Mouse (Mus musculus): ENCODE data around the gene Mynn. TPM values are rescaled to one million over a fixed set of nuclear protein-coding genes. Genes with fewer than 3 reads are reported as not detected.

Gene Mynn
- polyA plus RNA-seq, 1 experiment from 2014 or later = 27.3 TPM

DNA sequence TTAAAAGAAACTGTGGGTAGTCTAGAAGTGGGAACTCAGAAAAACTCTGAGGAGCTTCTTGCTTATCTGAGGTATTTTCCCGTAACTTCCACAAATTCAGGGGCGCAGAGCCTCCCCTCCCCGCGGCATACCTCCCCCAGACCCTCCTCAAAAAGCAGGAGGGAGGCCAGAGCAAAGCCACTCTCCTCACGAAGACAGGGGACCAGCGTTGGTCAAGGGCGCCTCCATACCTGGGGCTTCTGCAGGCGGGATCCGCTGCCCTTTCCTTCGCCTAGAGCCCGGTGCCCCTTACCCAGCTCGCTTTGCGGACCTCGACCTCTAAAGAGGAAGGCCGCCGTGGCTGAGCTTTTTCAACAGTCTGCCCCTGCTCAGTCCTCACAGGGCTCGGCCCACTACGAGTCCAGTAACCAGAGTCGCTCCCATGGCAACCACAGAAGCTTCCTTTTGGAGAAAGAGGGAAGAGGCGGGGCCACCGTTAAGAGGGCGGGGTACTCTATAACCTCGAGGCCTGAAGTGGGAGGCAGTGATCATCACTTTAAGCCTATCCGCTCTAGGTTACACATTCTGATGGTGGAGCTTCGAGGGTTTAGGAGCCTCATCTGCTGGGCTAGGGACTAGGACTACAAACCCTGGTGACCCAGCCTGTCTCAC is 45.7 kb downstream of the Mynn start, which contains the start of gene Lrrc34:
Gene Lrrc34, minus strand, starts transcription at position 430 of the 651 bp plus-strand sequence.
- peaks cover 23% of the 10 kb centered on the region for H3K27me3 ChIP-seq
- H3K4me2 ChIP-seq = peak within 1 kb of the TSS; percentile 63
- H3K4me1 ChIP-seq (replicated peaks) = peaks cover 20% of the 10 kb centered on the region
- H3K36me3 ChIP-seq = no peaks in the 10 kb centered on the region
- WGBS = 2% methylated on average over 25 of the region's 25 CpGs
- H3K9ac ChIP-seq = peak within 1 kb of the TSS; percentile 46
- H3K27ac ChIP-seq (replicated peaks) = no peak within 1 kb of the TSS
- no peaks in the 10 kb centered on the region for H3K9me3 ChIP-seq
- ATAC-seq (ENCODE audit: low FRiP score, low read depth) = peak; percentile 84
- H3K4me3 ChIP-seq = peak within 1 kb of the TSS; percentile 36

DNA sequence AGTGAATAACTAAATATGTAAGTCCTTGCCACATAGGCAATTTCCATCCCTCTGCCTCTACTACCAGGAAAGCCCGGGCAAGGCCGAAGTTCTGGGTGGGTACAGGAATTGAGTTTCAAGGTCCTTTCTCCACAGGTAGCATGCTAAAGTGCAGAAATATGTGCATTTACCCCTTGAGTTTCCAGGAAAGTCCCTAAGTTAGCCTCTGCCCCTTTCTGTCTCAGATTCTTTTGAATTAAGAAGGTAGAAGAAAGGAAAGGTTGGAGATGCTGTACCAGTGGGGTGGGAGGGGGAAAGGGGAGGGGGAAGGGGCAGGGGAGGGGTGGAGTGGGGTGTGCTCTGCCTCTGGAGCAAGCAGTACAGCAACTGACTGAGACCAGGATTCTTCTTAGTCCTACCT is 46.6 kb downstream of the Mynn start:
- Histone ChIP-seq H3K4me2 (no peak overlapping the region), H3K27ac (replicated peaks) (no peak overlapping the region), H3K9me3 (no peaks in the 10 kb centered on the region), H3K4me1 (replicated peaks) (peaks cover 20% of the 10 kb centered on the region), H3K9ac (no peak overlapping the region), H3K36me3 (no peaks in the 10 kb centered on the region), H3K4me3 (no peak overlapping the region), H3K27me3 (peaks cover 23% of the 10 kb centered on the region)
- no peak for ATAC-seq (ENCODE audit: low FRiP score, low read depth)
- WGBS = 91% methylated on average over 2 of the region's 2 CpGs

DNA sequence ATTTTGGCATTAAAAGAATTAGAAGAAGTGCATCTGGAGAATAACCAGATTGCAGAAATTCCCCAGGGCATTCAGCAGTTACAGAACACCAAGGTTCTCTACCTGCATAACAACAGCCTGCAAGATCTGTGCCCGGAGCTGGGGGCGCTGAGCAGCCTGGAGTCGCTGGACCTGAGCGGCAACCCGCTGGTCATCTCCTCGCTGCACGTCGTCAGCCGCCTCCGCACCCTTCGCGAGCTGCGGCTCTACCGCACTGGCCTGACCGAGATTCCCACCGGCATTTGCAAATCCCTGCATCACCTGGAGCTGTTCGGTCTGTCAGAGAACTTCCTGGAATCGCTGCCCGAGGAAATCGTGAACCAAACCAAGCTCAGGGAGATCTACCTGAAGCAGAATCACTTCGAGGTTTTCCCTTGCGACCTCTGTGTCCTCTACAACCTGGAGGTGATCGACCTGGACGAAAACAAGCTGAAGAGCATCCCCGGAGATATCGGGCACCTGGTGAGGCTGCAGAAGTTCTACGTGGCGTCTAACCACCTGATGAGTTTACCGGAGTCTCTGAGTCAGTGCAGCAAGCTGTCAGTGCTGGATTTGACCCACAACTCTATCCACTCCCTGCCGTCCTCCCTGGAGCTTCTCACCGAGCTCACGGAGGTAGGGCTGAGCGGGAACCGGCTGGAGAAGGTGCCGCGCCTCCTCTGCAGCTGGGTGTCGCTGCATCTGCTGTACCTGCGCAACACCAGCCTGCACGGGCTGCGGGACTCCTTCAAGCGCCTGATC is 48.4 kb downstream of the Mynn start:
- peak overlapping the region; percentile 46 for H3K4me3 ChIP-seq
- under 1% methylated on average over 41 of the region's 41 CpGs for WGBS

DNA sequence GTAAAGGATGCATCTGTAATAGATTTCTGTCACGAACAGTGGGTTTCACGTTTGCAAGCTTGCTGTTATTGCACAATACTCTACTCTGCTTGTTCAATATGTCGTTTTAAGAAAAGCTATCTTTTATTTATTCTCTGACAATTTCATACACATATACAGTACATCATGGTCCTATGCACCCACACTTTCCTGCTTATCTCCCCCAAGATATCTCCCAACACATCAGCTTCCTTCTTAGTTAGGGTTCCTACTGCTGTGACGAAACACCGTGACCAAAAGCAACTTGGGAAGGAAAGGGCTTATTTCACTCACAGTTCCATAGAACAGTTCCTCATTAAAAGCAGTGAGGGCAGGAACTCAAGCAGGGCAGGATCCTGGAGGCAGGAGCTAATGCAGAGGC is 54.1 kb downstream of the Mynn start:
- Histone ChIP-seq H3K9me3 (no peaks in the 10 kb centered on the region), H3K4me2 (no peak overlapping the region), H3K27me3 (peaks cover 6% of the 10 kb centered on the region; the same call in 1 of the 2 replicates), H3K9ac (no peak overlapping the region), H3K4me3 (no peak overlapping the region), H3K4me1 (replicated peaks) (peaks cover 2% of the 10 kb centered on the region), H3K27ac (replicated peaks) (no peak overlapping the region), H3K36me3 (no peaks in the 10 kb centered on the region)
- no peak for ATAC-seq (ENCODE audit: low FRiP score, low read depth)
- WGBS = 90% methylated on average over 5 of the region's 5 CpGs

More for the DNA sequence above, 48.4 kb downstream of the Mynn start:
- no peak overlapping the region for H3K27ac ChIP-seq (replicated peaks)
- H3K4me2 ChIP-seq = peak overlapping the region; percentile 86
- peaks cover 20% of the 10 kb centered on the region for H3K4me1 ChIP-seq (replicated peaks)
- no peaks in the 10 kb centered on the region for H3K9me3 ChIP-seq
- peaks cover 23% of the 10 kb centered on the region for H3K27me3 ChIP-seq
- peak overlapping the region; percentile 32 for H3K9ac ChIP-seq
- ATAC-seq (ENCODE audit: low FRiP score, low read depth) = peak; percentile 76
- no peaks in the 10 kb centered on the region for H3K36me3 ChIP-seq

- no peak for ATAC-seq (ENCODE audit: low FRiP score, low read depth)
- Histone ChIP-seq H3K27ac (replicated peaks) (no peak overlapping the region), H3K27me3 (no peaks in the 10 kb centered on the region), H3K4me3 (no peak overlapping the region), H3K36me3 (no peaks in the 10 kb centered on the region), H3K9ac (no peak overlapping the region), H3K4me1 (replicated peaks) (no peaks in the 10 kb centered on the region), H3K9me3 (no peaks in the 10 kb centered on the region), H3K4me2 (no peak overlapping the region)
- WGBS = 84% methylated on average over 9 of the region's 9 CpGs
Measured at GRCm38 (mm10) chr3:30658486-30658885, 56.6 kb downstream of the Mynn start.

Other genes with a start within 250 kb of the Mynn start
- gene Mecom, start 54.1 kb upstream of the Mynn start, polyA plus RNA-seq (2015; fragmentation: Nextera tagmentation; extraction: Ambion mirVana) = 6.9 and 9.5 TPM in 2 replicates
- 0.56 and 0.75 TPM in 2 replicates for gene Actrt3, start 2.1 kb upstream of the Mynn start, polyA plus RNA-seq (2015; fragmentation: Nextera tagmentation; extraction: Ambion mirVana)
- not detected in 2 replicates for gene Lrriq4, start 42.4 kb downstream of the Mynn start, polyA plus RNA-seq (2015; fragmentation: Nextera tagmentation; extraction: Ambion mirVana)
- gene Lrrc34, start 45.8 kb downstream of the Mynn start, polyA plus RNA-seq (2015; fragmentation: Nextera tagmentation; extraction: Ambion mirVana) = 1.3 and 1.4 TPM in 2 replicates
- 0.29 TPM in 1 of 2 replicates, not detected in the other for gene Lrrc31, start 97.8 kb downstream of the Mynn start, polyA plus RNA-seq (2015; fragmentation: Nextera tagmentation; extraction: Ambion mirVana)
- 0.06 TPM in 1 of 2 replicates, not detected in the other for gene Samd7, start 144.2 kb downstream of the Mynn start, polyA plus RNA-seq (2015; fragmentation: Nextera tagmentation; extraction: Ambion mirVana)
- gene Sec62, start 190.8 kb downstream of the Mynn start, polyA plus RNA-seq (2015; fragmentation: Nextera tagmentation; extraction: Ambion mirVana) = 85.8 and 91.9 TPM in 2 replicates

Data from hindbrain, embryonic 15.5 days (tissue).